Mouse (Mus musculus) testis, postnatal 10 days (tissue): ENCODE measurements around the gene Plxnd1.

ENCODE experiments used
- DNase-seq: peaks from one replicate; pipeline ENCODE4 v3.0.0; 2021; ENCODE audit warnings: low spot score

Gene Plxnd1

GRCm38 (mm10) chr6:115998758-115999157 is 4.0 kb upstream of the Plxnd1 start:
- DNase-seq, result no peak

GRCm38 (mm10) chr6:115997726-115998311 is 3.0 kb upstream of the Plxnd1 start:
- DNase-seq, result no peak

- no peak for DNase-seq
Measured at GRCm38 (mm10) chr6:115996171-115996851, 1.5 kb upstream of the Plxnd1 start.

- no peak for DNase-seq
Measured at GRCm38 (mm10) chr6:115995531-115995941, 731 bp upstream of the Plxnd1 start.

- DNase-seq, result peak; percentile 78
Measured at GRCm38 (mm10) chr6:115994146-115994876, 494 bp downstream of the Plxnd1 start.

GRCm38 (mm10) chr6:115993463-115994145 is 1.2 kb downstream of the Plxnd1 start:
- no peak for DNase-seq

- DNase-seq, result no peak
Measured at GRCm38 (mm10) chr6:115992981-115993380, 1.8 kb downstream of the Plxnd1 start.

GRCm38 (mm10) chr6:115991881-115992620 is 2.8 kb downstream of the Plxnd1 start:
- no peak for DNase-seq

- no peak for DNase-seq
Measured at GRCm38 (mm10) chr6:115991108-115991880, 3.5 kb downstream of the Plxnd1 start.

- DNase-seq, result no peak
Measured at GRCm38 (mm10) chr6:115990479-115990878, 4.3 kb downstream of the Plxnd1 start.

GRCm38 (mm10) chr6:115990056-115990455 is 4.7 kb downstream of the Plxnd1 start:
- no peak for DNase-seq

GRCm38 (mm10) chr6:115989607-115990006 is 5.2 kb downstream of the Plxnd1 start:
- no peak for DNase-seq

GRCm38 (mm10) chr6:115989032-115989431 is 5.8 kb downstream of the Plxnd1 start:
- no peak for DNase-seq

GRCm38 (mm10) chr6:115987096-115987747 is 7.6 kb downstream of the Plxnd1 start:
- DNase-seq, result no peak

- no peak for DNase-seq
Measured at GRCm38 (mm10) chr6:115986472-115987095, 8.2 kb downstream of the Plxnd1 start.

GRCm38 (mm10) chr6:115985622-115986021 is 9.2 kb downstream of the Plxnd1 start:
- DNase-seq, result no peak

GRCm38 (mm10) chr6:115984580-115984979 is 10.2 kb downstream of the Plxnd1 start:
- no peak for DNase-seq

- DNase-seq, result no peak
Measured at GRCm38 (mm10) chr6:115983306-115984038, 11.3 kb downstream of the Plxnd1 start.

GRCm38 (mm10) chr6:115982889-115983288 is 11.9 kb downstream of the Plxnd1 start:
- DNase-seq, result no peak
